In the genomic region with DNA sequence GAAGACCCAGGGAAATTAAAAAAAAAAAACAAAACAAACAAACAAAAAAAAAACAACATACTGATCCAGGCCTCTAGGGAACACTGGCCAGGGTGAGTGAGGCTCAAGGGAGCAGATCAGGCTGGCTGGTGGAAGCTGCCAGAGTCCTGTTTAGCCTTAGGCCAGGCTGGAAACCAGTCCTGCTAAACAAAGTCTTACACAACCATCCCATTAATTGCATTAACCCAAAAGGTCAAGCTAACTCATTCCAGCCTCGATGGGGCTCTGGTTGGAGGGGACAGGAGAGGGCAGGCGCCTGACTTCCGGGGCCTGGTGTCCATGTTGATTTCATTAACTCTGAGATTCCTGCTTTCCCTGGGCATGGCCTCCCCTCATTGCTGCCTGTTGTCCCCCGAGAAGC, we compare ENCODE assay signal across 24 mouse cellular contexts. TPM values are rescaled to one million over a fixed set of nuclear protein-coding genes. Genes with fewer than 3 reads are reported as not detected.
DNase-seq lines count a peak whose midpoint lies in the region; ATAC-seq lines count a peak whose summit lies in the region.
"Had no signal": no experiment of that assay in that cellular context is flagged by ENCODE, and none has a peak within 500 bp of the region (broad histone marks: within the 10 kb centered on the region; RNA-seq: fewer than 3 reads in every experiment).

No protein-coding gene starts in this region.

- H3K9ac ChIP-seq in kidney, embryonic 16.5 days (replicated peaks; ENCODE audit: low read length), result no peak overlapping the region
- H3K9ac ChIP-seq: heart, embryonic 12.5 days; liver, embryonic 13.5 days; neural tube, embryonic 15.5 days; stomach, embryonic 15.5 days had no signal

- no peak overlapping the region for H3K4me3 ChIP-seq in kidney, embryonic 16.5 days (ENCODE audit: low read length)
- H3K4me3 ChIP-seq in limb, embryonic 10.5 days, result no peak overlapping the region
- H3K4me3 ChIP-seq: heart, embryonic 12.5 days; liver, embryonic 13.5 days; neural tube, embryonic 15.5 days; stomach, embryonic 15.5 days had no signal

- 51% methylated on average over 4 of the region's 4 CpGs for WGBS in kidney, embryonic 16.5 days
- 24% methylated on average over 4 of the region's 4 CpGs for WGBS in limb, embryonic 10.5 days

- no peak overlapping the region for H3K27ac ChIP-seq in kidney, embryonic 16.5 days (ENCODE audit: low read length)
- H3K27ac ChIP-seq in limb, embryonic 10.5 days, result peak overlapping the region; percentile 78
- H3K27ac ChIP-seq: liver, embryonic 13.5 days; neural tube, embryonic 15.5 days; stomach, embryonic 15.5 days had no signal

- no peaks in the 10 kb centered on the region for H3K9me3 ChIP-seq in kidney, embryonic 16.5 days (ENCODE audit: low read length)
- H3K9me3 ChIP-seq in limb, embryonic 10.5 days (replicated peaks), result no peaks in the 10 kb centered on the region
- H3K9me3 ChIP-seq: heart, embryonic 12.5 days; liver, embryonic 13.5 days; neural tube, embryonic 15.5 days; stomach, embryonic 15.5 days had no signal

- no peaks in the 10 kb centered on the region for H3K36me3 ChIP-seq in kidney, embryonic 16.5 days (ENCODE audit: insufficient read depth, low read length)
- no peaks in the 10 kb centered on the region for H3K36me3 ChIP-seq in limb, embryonic 10.5 days
- H3K36me3 ChIP-seq: heart, embryonic 12.5 days; liver, embryonic 13.5 days; neural tube, embryonic 15.5 days; stomach, embryonic 15.5 days had no signal

- H3K27me3 ChIP-seq in kidney, embryonic 16.5 days (ENCODE audit: insufficient read depth, low read length), result no peaks in the 10 kb centered on the region
- no peaks in the 10 kb centered on the region for H3K27me3 ChIP-seq in limb, embryonic 10.5 days (ENCODE audit: low read depth, poor library complexity, severe bottlenecking)
- H3K27me3 ChIP-seq: heart, embryonic 12.5 days; liver, embryonic 13.5 days; stomach, embryonic 15.5 days had no signal

- no peak overlapping the region for H3K4me2 ChIP-seq in kidney, embryonic 16.5 days (replicated peaks; ENCODE audit: low read depth, low read length)
- H3K4me2 ChIP-seq: heart, embryonic 12.5 days; liver, embryonic 13.5 days; midbrain, embryonic 11.5 days; neural tube, embryonic 15.5 days; stomach, embryonic 15.5 days had no signal

- ATAC-seq in kidney, embryonic 16.5 days (ENCODE audit: low FRiP score, low TSS enrichment), result no peak
- ATAC-seq: CD4-positive, CD25-positive, alpha-beta regulatory T cell, adult 4 months; forebrain, embryonic 14.5 days; intestine, postnatal 0 days had no signal

- peak; percentile 12 for DNase-seq in adrenal gland, adult 2 months
- no peak for DNase-seq in adrenal gland, postnatal 4 days (ENCODE audit: low spot score in 2 of 2)
- peak; percentile 12 for DNase-seq in kidney, adult 11 months
- peak; percentile 76 for DNase-seq in adipocyte (ENCODE audit: low spot score)
- DNase-seq in limb, embryonic 10.5 days (ENCODE audit: low spot score), result no peak
- DNase-seq in retina, embryonic 14.5 days (ENCODE audit: low spot score), result no peak
- DNase-seq: cerebellum, adult 9-10 months; gastrocnemius, postnatal 14 days; heart, adult 18-20 months; heart, postnatal 10 days; liver, embryonic 13.5 days; lung, adult 2 months; lung, postnatal 14 days; thymus, adult 2 months; thymus, postnatal 4 days had no signal

- no peaks in the 10 kb centered on the region for H3K4me1 ChIP-seq in kidney, embryonic 16.5 days (ENCODE audit: insufficient read depth, low read length)
- peaks cover 82% of the 10 kb centered on the region for H3K4me1 ChIP-seq in limb, embryonic 10.5 days
- H3K4me1 ChIP-seq: liver, embryonic 13.5 days; stomach, embryonic 15.5 days had no signal

RNA-seq across cellular contexts. Expression of a gene that starts 43.2 kb away (rescaled TPM):
- total RNA-seq in adrenal gland, adult 2 months (2021), result 10 to 100 TPM in 1 of 2 experiments, 1 to 10 TPM in 1; 9.1 to 13.6 TPM
- 19.9 and 30.1 TPM in 2 replicates for polyA plus RNA-seq in adrenal gland, adult 2 months (2012; rRNA removed)
- total RNA-seq in adrenal gland, postnatal 4 days (2021), result 1 to 10 TPM; 2.4 to 3.8 TPM
- polyA plus RNA-seq in kidney, embryonic 16.5 days (2015; fragmentation: Nextera tagmentation; extraction: Ambion mirVana), result 53.8 and 62.5 TPM in 2 replicates
- polyA plus RNA-seq in limb, embryonic 10.5 days (2016; fragmentation: Nextera tagmentation; extraction: Ambion mirVana), result 615 and 856 TPM in 2 replicates
- total RNA-seq: heart, adult 18-20 months; heart, postnatal 10 days; megakaryocyte progenitor cell, adult 5-6 weeks had no signal
- polyA plus RNA-seq: CD4-positive, CD25-positive, alpha-beta regulatory T cell, adult 4 months had no signal

RNA-seq across cellular contexts. Expression of a gene that starts 55.8 kb away (rescaled TPM):
- 10 to 100 TPM; 40.9 to 41.5 TPM for total RNA-seq in adrenal gland, adult 2 months (2021)
- 1.0 and 1.5 TPM in 2 replicates for polyA plus RNA-seq in adrenal gland, adult 2 months (2012; rRNA removed)
- 10 to 100 TPM; 65.8 to 68.0 TPM for total RNA-seq in adrenal gland, postnatal 4 days (2021)
- 35.4 and 37.9 TPM in 2 replicates for polyA plus RNA-seq in kidney, embryonic 16.5 days (2015; fragmentation: Nextera tagmentation; extraction: Ambion mirVana)
- 40.6 and 46.7 TPM in 2 replicates for polyA plus RNA-seq in limb, embryonic 10.5 days (2016; fragmentation: Nextera tagmentation; extraction: Ambion mirVana)

Comparison
In these comparisons a context has a peak if more than half of its experiments do, and no peak if none do; other contexts are left out.
1. DNase-seq: peak in adrenal gland, adult 2 months (single experiment), kidney, adult 11 months (single experiment) and adipocyte (single experiment); none in adrenal gland, postnatal 4 days (0 of 2), limb, embryonic 10.5 days (single experiment) and retina, embryonic 14.5 days (single experiment).
2. RNA of a gene that starts 55.8 kb away (polyA plus RNA-seq): 40.6 to 46.7 TPM in limb, embryonic 10.5 days and 35.4 to 37.9 TPM in kidney, embryonic 16.5 days; 1.0 to 1.5 TPM in adrenal gland, adult 2 months; every median in the first group is over 10 times any median in the second.